ENCODE assay signal across 24 mouse cellular contexts in genomic region chr5:143785391-143785790, GRCm38 (mm10). TPM values are rescaled to one million over a fixed set of nuclear protein-coding genes. Genes with fewer than 3 reads are reported as not detected.
DNase-seq lines count a peak whose midpoint lies in the region; ATAC-seq and TF ChIP-seq lines count a peak whose summit lies in the region.
"Had no signal": no experiment of that assay in that cellular context is flagged by ENCODE, and none has a peak within 500 bp of the region (broad histone marks: within the 10 kb centered on the region; RNA-seq: fewer than 3 reads in every experiment).

No protein-coding gene starts in this region.

- TF ChIP-seq CTCF in hindbrain, postnatal 0 days (IDR thresholded peaks at IDR 0.05; ENCODE audit: low read depth), result no peak
- TF ChIP-seq CTCF in midbrain, postnatal 0 days (IDR thresholded peaks at IDR 0.05), result no peak

- H3K9ac ChIP-seq in hindbrain, postnatal 0 days (replicated peaks; ENCODE audit: low read length), result no peak overlapping the region
- H3K9ac ChIP-seq in hindbrain, embryonic 12.5 days, result no peak overlapping the region
- no peak overlapping the region for H3K9ac ChIP-seq in midbrain, postnatal 0 days (replicated peaks; ENCODE audit: low read length, poor library complexity, severe bottlenecking)
- H3K9ac ChIP-seq in midbrain, embryonic 11.5 days (ENCODE audit: low read length), result no peak overlapping the region
- H3K9ac ChIP-seq: embryonic facial prominence, embryonic 15.5 days; heart, embryonic 12.5 days; hindbrain, embryonic 13.5 days; intestine, embryonic 15.5 days had no signal

- no peak overlapping the region for H3K4me3 ChIP-seq in hindbrain, postnatal 0 days (ENCODE audit: low read length)
- H3K4me3 ChIP-seq in hindbrain, embryonic 12.5 days, result no peak overlapping the region
- H3K4me3 ChIP-seq in midbrain, postnatal 0 days (ENCODE audit: low read depth, low read length), result no peak overlapping the region
- H3K4me3 ChIP-seq in midbrain, embryonic 11.5 days (ENCODE audit: low read depth, low read length), result no peak overlapping the region
- H3K4me3 ChIP-seq: embryonic facial prominence, embryonic 15.5 days; erythroblast, embryonic 14.5 days; forebrain, embryonic 10.5 days; heart, adult 2 months; heart, embryonic 12.5 days; hindbrain, embryonic 13.5 days; intestine, embryonic 15.5 days had no signal

- peak; percentile 45 to 52 for DNase-seq in cerebellum, postnatal 14 days
- no peak for DNase-seq in cerebellum, adult 11-12 months
- peak; percentile 44 for DNase-seq in hindbrain, postnatal 0 days (ENCODE audit: low spot score)
- DNase-seq in midbrain, postnatal 0 days (ENCODE audit: low spot score), result peak; percentile 16
- no peak for DNase-seq in midbrain, embryonic 11.5 days (ENCODE audit: low spot score, missing footprints)
- peak; percentile 3 for DNase-seq in brain, adult 2 months (ENCODE audit: low read depth, low spot score)
- no peak for DNase-seq in urinary bladder, postnatal 36 days (ENCODE audit: low spot score in 2 of 2)
- DNase-seq: adrenal gland, adult 2 months; adrenal gland, postnatal 25 days; cerebellum, adult 18-20 months; cerebellum, adult 9-11 months; embryo, embryonic 11 days; gastrocnemius, postnatal 10 days; heart, adult 2 months; heart, postnatal 4 days had no signal

- H3K4me2 ChIP-seq in hindbrain, postnatal 0 days (ENCODE audit: low read depth, low read length), result no peak overlapping the region
- H3K4me2 ChIP-seq in hindbrain, embryonic 12.5 days (replicated peaks), result no peak overlapping the region
- H3K4me2 ChIP-seq in midbrain, postnatal 0 days (ENCODE audit: low read depth, low read length, poor library complexity, severe bottlenecking), result no peak overlapping the region
- no peak overlapping the region for H3K4me2 ChIP-seq in midbrain, embryonic 11.5 days
- H3K4me2 ChIP-seq: embryonic facial prominence, embryonic 15.5 days; heart, embryonic 12.5 days; hindbrain, embryonic 13.5 days; intestine, embryonic 15.5 days had no signal

- H3K36me3 ChIP-seq in hindbrain, postnatal 0 days (ENCODE audit: insufficient read depth, low read length), result no peaks in the 10 kb centered on the region
- H3K36me3 ChIP-seq in hindbrain, embryonic 12.5 days, result no peaks in the 10 kb centered on the region
- no peaks in the 10 kb centered on the region for H3K36me3 ChIP-seq in midbrain, postnatal 0 days (ENCODE audit: insufficient read depth, low read length)
- no peaks in the 10 kb centered on the region for H3K36me3 ChIP-seq in midbrain, embryonic 11.5 days (ENCODE audit: control insufficient read depth, insufficient read depth, low read length)
- H3K36me3 ChIP-seq: embryonic facial prominence, embryonic 15.5 days; forebrain, embryonic 10.5 days; heart, embryonic 12.5 days; hindbrain, embryonic 13.5 days; intestine, embryonic 15.5 days had no signal

- no peaks in the 10 kb centered on the region for H3K27me3 ChIP-seq in hindbrain, postnatal 0 days (ENCODE audit: insufficient read depth, low read length)
- H3K27me3 ChIP-seq in hindbrain, embryonic 12.5 days, result no peaks in the 10 kb centered on the region
- no peaks in the 10 kb centered on the region for H3K27me3 ChIP-seq in midbrain, postnatal 0 days (ENCODE audit: insufficient read depth, low read length)
- H3K27me3 ChIP-seq in midbrain, embryonic 11.5 days (ENCODE audit: control insufficient read depth, insufficient read depth, low read length), result no peaks in the 10 kb centered on the region
- H3K27me3 ChIP-seq: embryonic facial prominence, embryonic 15.5 days; heart, embryonic 12.5 days; hindbrain, embryonic 13.5 days; intestine, embryonic 15.5 days had no signal

- H3K27ac ChIP-seq in hindbrain, postnatal 0 days, result no peak overlapping the region
- no peak overlapping the region for H3K27ac ChIP-seq in hindbrain, embryonic 12.5 days
- no peak overlapping the region for H3K27ac ChIP-seq in midbrain, postnatal 0 days (ENCODE audit: low read depth, low read length)
- no peak overlapping the region for H3K27ac ChIP-seq in midbrain, embryonic 11.5 days (ENCODE audit: low read depth, low read length)
- H3K27ac ChIP-seq: embryonic facial prominence, embryonic 15.5 days; forebrain, embryonic 10.5 days; heart, adult 2 months; hindbrain, embryonic 13.5 days; intestine, embryonic 15.5 days had no signal

- no peaks in the 10 kb centered on the region for H3K9me3 ChIP-seq in hindbrain, postnatal 0 days (ENCODE audit: low read length)
- no peaks in the 10 kb centered on the region for H3K9me3 ChIP-seq in hindbrain, embryonic 12.5 days (replicated peaks)
- no peaks in the 10 kb centered on the region for H3K9me3 ChIP-seq in midbrain, postnatal 0 days (ENCODE audit: low read length)
- no peaks in the 10 kb centered on the region for H3K9me3 ChIP-seq in midbrain, embryonic 11.5 days (ENCODE audit: control insufficient read depth, low read length)
- H3K9me3 ChIP-seq: embryonic facial prominence, embryonic 15.5 days; hindbrain, embryonic 13.5 days; intestine, embryonic 15.5 days had no signal

- ATAC-seq in hindbrain, postnatal 0 days, result no peak
- ATAC-seq in hindbrain, embryonic 12.5 days (ENCODE audit: low FRiP score), result no peak
- no peak for ATAC-seq in midbrain, postnatal 0 days (ENCODE audit: low FRiP score)
- ATAC-seq in midbrain, embryonic 11.5 days (ENCODE audit: low FRiP score), result no peak
- ATAC-seq: forebrain, embryonic 16.5 days; intestine, embryonic 15.5 days; Patski had no signal

- H3K4me1 ChIP-seq in hindbrain, postnatal 0 days (ENCODE audit: insufficient read depth, low read length), result no peaks in the 10 kb centered on the region
- H3K4me1 ChIP-seq in hindbrain, embryonic 12.5 days, result no peaks in the 10 kb centered on the region
- no peaks in the 10 kb centered on the region for H3K4me1 ChIP-seq in midbrain, postnatal 0 days (ENCODE audit: insufficient read depth, low read length)
- no peaks in the 10 kb centered on the region for H3K4me1 ChIP-seq in midbrain, embryonic 11.5 days (ENCODE audit: control insufficient read depth, insufficient read depth, low read length)
- H3K4me1 ChIP-seq: embryonic facial prominence, embryonic 15.5 days; forebrain, embryonic 10.5 days; heart, embryonic 12.5 days; hindbrain, embryonic 13.5 days; intestine, embryonic 15.5 days had no signal

- WGBS in hindbrain, postnatal 0 days, result 61% methylated on average over 6 of the region's 6 CpGs
- WGBS in hindbrain, embryonic 12.5 days, result 86% methylated on average over 6 of the region's 6 CpGs
- 77% methylated on average over 6 of the region's 6 CpGs for WGBS in midbrain, postnatal 0 days
- WGBS in midbrain, embryonic 11.5 days, result 86% methylated on average over 6 of the region's 6 CpGs

RNA-seq across cellular contexts. Expression of gene Eif2ak1, which starts 32.2 kb away (rescaled TPM):
- total RNA-seq in hindbrain, postnatal 0 days (2014; rRNA removed), result 21.0 and 24.7 TPM in 2 replicates
- 34.9 and 37.7 TPM in 2 replicates for polyA plus RNA-seq in hindbrain, postnatal 0 days (2015; fragmentation: Nextera tagmentation; extraction: Ambion mirVana)
- polyA plus RNA-seq in hindbrain, embryonic 12.5 days (2016; fragmentation: Nextera tagmentation; extraction: Ambion mirVana), result 47.8 and 51.7 TPM in 2 replicates
- 24.9 and 28.8 TPM in 2 replicates for total RNA-seq in midbrain, postnatal 0 days (2014; rRNA removed)
- 32.6 and 34.8 TPM in 2 replicates for polyA plus RNA-seq in midbrain, postnatal 0 days (2015; fragmentation: Nextera tagmentation; extraction: Ambion mirVana)
- polyA plus RNA-seq in midbrain, embryonic 11.5 days (2014; fragmentation: Nextera tagmentation; extraction: Ambion mirVana), result 52.8 and 54.5 TPM in 2 replicates

RNA-seq across cellular contexts. Expression of gene Usp42, which starts 53.3 kb away (rescaled TPM):
- total RNA-seq in hindbrain, postnatal 0 days (2014; rRNA removed), result 16.9 and 20.4 TPM in 2 replicates
- polyA plus RNA-seq in hindbrain, postnatal 0 days (2015; fragmentation: Nextera tagmentation; extraction: Ambion mirVana), result 16.6 and 17.0 TPM in 2 replicates
- 37.0 and 37.7 TPM in 2 replicates for polyA plus RNA-seq in hindbrain, embryonic 12.5 days (2016; fragmentation: Nextera tagmentation; extraction: Ambion mirVana)
- total RNA-seq in midbrain, postnatal 0 days (2014; rRNA removed), result 23.1 and 24.3 TPM in 2 replicates
- polyA plus RNA-seq in midbrain, postnatal 0 days (2015; fragmentation: Nextera tagmentation; extraction: Ambion mirVana), result 18.8 TPM in 2 replicates
- 30.4 and 31.4 TPM in 2 replicates for polyA plus RNA-seq in midbrain, embryonic 11.5 days (2014; fragmentation: Nextera tagmentation; extraction: Ambion mirVana)

Comparison
In these comparisons a context has a peak if more than half of its experiments do, and no peak if none do; other contexts are left out.
1. DNase-seq: peak in cerebellum, postnatal 14 days (2 of 2), hindbrain, postnatal 0 days (single experiment), midbrain, postnatal 0 days (single experiment) and brain, adult 2 months (single experiment); none in cerebellum, adult 11-12 months (single experiment), midbrain, embryonic 11.5 days (single experiment) and urinary bladder, postnatal 36 days (0 of 2).